Mouse (Mus musculus) CH12F3 (cell line): Measurements from ENCODE around the gene Oas1h.

Experiments
- in situ Hi-C: fragments of 300-500 bp; cut with MboI; formaldehyde crosslinking; loops from 2 replicates; pipeline ENCODE4 v1.14.3; 2020; ENCODE audit warnings: low sequenced_read_pairs

Oas1h gene

DNA sequence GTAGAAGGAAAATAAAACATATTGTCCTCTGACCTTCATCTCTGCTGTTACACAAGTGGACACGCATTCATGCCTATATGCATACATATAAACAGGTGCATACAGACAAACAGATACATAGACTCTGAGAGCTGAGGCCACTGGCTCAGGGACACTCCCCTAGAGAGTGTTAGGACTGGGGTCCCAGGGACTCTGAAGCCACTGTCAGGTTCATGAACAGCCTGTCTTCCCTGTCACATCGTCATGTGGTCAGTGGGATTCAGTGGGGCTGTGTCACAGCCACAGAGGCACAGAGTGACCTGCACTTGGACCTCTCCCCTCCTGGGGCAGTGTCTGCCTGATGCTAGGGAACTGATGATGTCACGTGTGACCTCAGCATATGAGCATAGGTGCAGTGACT, 59.1 kb downstream of the Oas1h start:
- in situ Hi-C loops = no loop called here
